Mouse (Mus musculus) megakaryocyte, embryonic 14.5 days (primary cell): Measurements from ENCODE around the gene Dcdc2a. TPM values are rescaled to one million over a fixed set of nuclear protein-coding genes. Genes with fewer than 3 reads are reported as not detected.
A peak's percentile ranks its signal among the peaks of the same experiment; 100 is the strongest.

Experiments
- H3K27me3 ChIP-seq: replicated peaks from 2 replicates; pipeline ENCODE3; 2012; ENCODE audit warnings: inconsistent platforms
- H3K36me3 ChIP-seq: replicated peaks from 2 replicates; pipeline ENCODE3; 2012; ENCODE audit warnings: low read length, inconsistent platforms, mixed read lengths
- H3K4me1 ChIP-seq: 2 replicates; pipeline ENCODE4 v1.6.1; 2012; ENCODE audit warnings: inconsistent platforms
- H3K4me3 ChIP-seq: replicated peaks from 2 replicates; pipeline ENCODE3; 2012; ENCODE audit warnings: moderate library complexity, mild to moderate bottlenecking, inconsistent platforms
- H3K9me3 ChIP-seq: 2 replicates; pipeline ENCODE4 v1.6.1; 2012; ENCODE audit warnings: inconsistent platforms
- FLI1 ChIP-seq: IDR thresholded peaks from 2 replicates; pipeline ENCODE4 v1.6.1; 2012; ENCODE audit warnings: low read length, inconsistent platforms, mixed read lengths
- GATA1 ChIP-seq: IDR thresholded peaks from 3 replicates; pipeline ENCODE4 v1.6.1; 2012; ENCODE audit warnings: mixed read lengths, low read length, inconsistent platforms, borderline replicate concordance
- polyA plus RNA-seq: library from polyadenylated mRNA; stranded (reverse); fragments of >175 nt; gene quantifications from 2 replicates; pipeline ENCODE4 v1.2.3, GENCODE M21; 2012; ENCODE audit warnings: low replicate concordance; ENCODE audit not compliant: insufficient read depth

Dcdc2a gene
- polyA plus RNA-seq, 1 experiment, result not detected

DNA sequence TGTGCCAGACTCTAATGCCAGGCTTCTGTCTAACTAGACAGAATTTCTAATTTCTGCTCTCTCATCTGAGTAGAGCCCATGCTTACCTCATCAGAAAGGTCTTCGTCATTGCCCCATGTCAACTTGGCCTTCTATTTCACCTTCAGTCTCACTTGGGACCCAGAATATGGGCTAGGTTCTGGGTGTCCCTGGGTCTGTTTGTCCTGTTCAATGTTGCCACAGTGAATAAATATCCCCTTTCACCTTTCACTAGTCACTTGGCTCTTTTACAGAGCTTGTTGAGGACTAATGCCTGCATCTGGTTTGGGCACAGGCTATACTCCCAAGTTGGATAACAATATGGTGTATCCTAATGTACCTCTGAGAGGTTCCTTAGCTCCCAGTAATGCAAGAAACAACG is 16.3 kb upstream of the Dcdc2a start:
- no peaks in the 10 kb centered on the region for H3K9me3 ChIP-seq
- peaks cover 7% of the 10 kb centered on the region for H3K27me3 ChIP-seq
- H3K4me1 ChIP-seq, result no peaks in the 10 kb centered on the region
- no peak for TF ChIP-seq FLI1
- TF ChIP-seq GATA1, result no peak
- H3K36me3 ChIP-seq, result no peaks in the 10 kb centered on the region
- no peak overlapping the region for H3K4me3 ChIP-seq

- no peak for TF ChIP-seq FLI1
- TF ChIP-seq GATA1, result no peak
Measured at GRCm38 (mm10) chr13:25052671-25053070, 3.1 kb upstream of the Dcdc2a start.

DNA sequence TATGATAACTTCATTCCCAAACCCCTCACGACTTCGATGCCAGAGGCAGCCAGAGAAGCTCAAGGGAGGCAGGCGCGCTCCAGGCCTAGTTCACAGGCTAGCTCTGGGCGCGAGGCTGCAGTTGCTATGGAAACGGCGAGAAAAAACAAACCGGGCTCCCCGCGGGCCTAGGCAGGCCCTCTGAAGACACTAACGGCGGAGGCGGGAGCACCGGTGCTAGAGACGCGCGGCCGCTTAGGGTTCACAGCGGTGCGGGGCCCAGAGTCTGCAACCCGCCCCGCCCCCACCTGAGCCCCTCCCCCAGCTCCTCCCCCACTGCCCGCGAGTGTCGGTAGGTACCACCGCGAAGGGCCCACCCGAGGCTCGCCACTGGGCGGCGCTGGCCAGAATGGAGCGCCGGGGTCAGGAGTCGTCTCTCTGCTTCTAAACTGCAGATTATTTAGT is 671 bp upstream of the Dcdc2a start:
- TF ChIP-seq GATA1 (no peak), FLI1 (no peak)
- Histone ChIP-seq H3K4me3 (peak overlapping the region; percentile 90), H3K36me3 (no peaks in the 10 kb centered on the region), H3K9me3 (peaks cover 14% of the 10 kb centered on the region), H3K27me3 (peaks cover 62% of the 10 kb centered on the region), H3K4me1 (peaks cover 26% of the 10 kb centered on the region)

More at GRCm38 (mm10) chr13:25052671-25053070, 3.1 kb upstream of the Dcdc2a start:
- H3K9me3 ChIP-seq, result peaks cover 14% of the 10 kb centered on the region
- peaks cover 26% of the 10 kb centered on the region for H3K4me1 ChIP-seq
- peaks cover 53% of the 10 kb centered on the region for H3K27me3 ChIP-seq
- H3K36me3 ChIP-seq, result no peaks in the 10 kb centered on the region
- no peak overlapping the region for H3K4me3 ChIP-seq

GRCm38 (mm10) chr13:25066659-25067058 is 10.9 kb downstream of the Dcdc2a start:
- Histone ChIP-seq H3K9me3 (no peaks in the 10 kb centered on the region), H3K4me3 (no peak overlapping the region), H3K27me3 (peaks cover 1% of the 10 kb centered on the region), H3K4me1 (no peaks in the 10 kb centered on the region), H3K36me3 (no peaks in the 10 kb centered on the region)
- TF ChIP-seq GATA1 (no peak), FLI1 (no peak)

DNA sequence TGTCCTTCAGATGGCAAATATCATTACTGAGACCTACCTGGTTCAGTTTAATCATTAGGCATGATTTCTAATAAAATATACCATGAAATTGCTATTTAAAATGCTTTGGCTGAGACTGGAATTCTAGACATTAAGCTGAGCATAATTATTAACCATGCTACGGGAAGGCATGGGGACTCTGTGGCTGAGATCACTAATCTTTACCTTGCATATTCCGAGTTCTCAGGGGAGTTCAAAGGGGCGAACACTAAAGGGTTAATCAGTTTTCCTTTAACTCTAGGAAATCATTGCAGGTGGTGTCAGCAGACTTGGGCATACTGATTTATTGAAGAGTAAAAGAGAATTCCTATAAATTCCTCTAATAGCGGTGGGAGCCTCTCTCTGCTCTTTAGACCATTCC is 11.4 kb downstream of the Dcdc2a start:
- Histone ChIP-seq H3K36me3 (no peaks in the 10 kb centered on the region), H3K9me3 (no peaks in the 10 kb centered on the region), H3K27me3 (peaks cover 1% of the 10 kb centered on the region), H3K4me1 (no peaks in the 10 kb centered on the region), H3K4me3 (no peak overlapping the region)
- no peak for TF ChIP-seq FLI1

- Histone ChIP-seq H3K4me3 (no peak overlapping the region), H3K4me1 (no peaks in the 10 kb centered on the region), H3K9me3 (peaks cover 6% of the 10 kb centered on the region), H3K27me3 (peaks cover 1% of the 10 kb centered on the region), H3K36me3 (no peaks in the 10 kb centered on the region)
- TF ChIP-seq FLI1 (no peak), GATA1 (no peak)
Measured at GRCm38 (mm10) chr13:25069765-25070164, 14.0 kb downstream of the Dcdc2a start.

DNA sequence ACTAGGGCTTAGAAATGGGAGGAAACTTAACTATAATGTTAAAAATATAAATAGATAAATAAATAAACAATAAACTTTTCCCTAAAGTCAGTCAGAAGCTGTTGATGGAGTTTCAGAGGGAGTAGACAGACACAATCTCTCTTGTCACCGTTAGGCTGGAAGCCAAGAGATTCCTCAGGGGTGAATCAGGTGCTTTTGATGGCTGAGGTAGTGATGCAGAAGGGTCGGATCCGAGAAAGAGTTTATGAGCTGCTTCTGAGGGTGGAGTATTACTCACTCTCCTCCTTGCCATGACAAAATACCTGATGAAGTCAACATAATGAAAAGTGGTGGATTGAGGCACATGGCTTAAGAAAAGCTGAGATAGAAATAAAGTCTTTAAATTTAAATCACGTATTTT is 15.0 kb downstream of the Dcdc2a start:
- peaks cover 1% of the 10 kb centered on the region for H3K27me3 ChIP-seq
- no peaks in the 10 kb centered on the region for H3K4me1 ChIP-seq
- no peak overlapping the region for H3K4me3 ChIP-seq
- H3K9me3 ChIP-seq, result peaks cover 6% of the 10 kb centered on the region
- TF ChIP-seq FLI1 (no peak), GATA1 (no peak)
- H3K36me3 ChIP-seq, result no peaks in the 10 kb centered on the region

DNA sequence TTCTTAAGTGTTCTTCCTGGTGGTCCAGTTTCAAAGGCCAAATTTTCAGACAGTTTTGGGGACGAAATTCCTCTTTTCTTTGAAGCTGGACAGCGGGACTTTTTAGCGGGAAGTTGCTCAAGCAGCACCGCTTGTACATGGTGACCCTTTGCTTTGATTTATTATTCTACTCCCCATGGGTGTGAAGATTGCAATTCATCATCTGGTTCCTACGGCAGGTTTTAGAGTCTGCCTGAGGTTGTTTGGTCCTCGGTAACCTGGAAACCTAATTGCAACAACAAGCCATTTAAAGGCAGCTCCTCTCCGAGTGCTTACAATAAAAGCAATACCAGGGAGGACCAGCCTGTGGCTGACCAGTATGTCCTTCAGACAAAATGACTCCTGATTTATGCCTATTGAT is 21.5 kb downstream of the Dcdc2a start:
- H3K36me3 ChIP-seq, result no peaks in the 10 kb centered on the region
- peaks cover 30% of the 10 kb centered on the region for H3K27me3 ChIP-seq
- H3K4me1 ChIP-seq, result no peaks in the 10 kb centered on the region
- peaks cover 12% of the 10 kb centered on the region for H3K9me3 ChIP-seq
- no peak overlapping the region for H3K4me3 ChIP-seq
- no peak for TF ChIP-seq GATA1
- TF ChIP-seq FLI1, result no peak

DNA sequence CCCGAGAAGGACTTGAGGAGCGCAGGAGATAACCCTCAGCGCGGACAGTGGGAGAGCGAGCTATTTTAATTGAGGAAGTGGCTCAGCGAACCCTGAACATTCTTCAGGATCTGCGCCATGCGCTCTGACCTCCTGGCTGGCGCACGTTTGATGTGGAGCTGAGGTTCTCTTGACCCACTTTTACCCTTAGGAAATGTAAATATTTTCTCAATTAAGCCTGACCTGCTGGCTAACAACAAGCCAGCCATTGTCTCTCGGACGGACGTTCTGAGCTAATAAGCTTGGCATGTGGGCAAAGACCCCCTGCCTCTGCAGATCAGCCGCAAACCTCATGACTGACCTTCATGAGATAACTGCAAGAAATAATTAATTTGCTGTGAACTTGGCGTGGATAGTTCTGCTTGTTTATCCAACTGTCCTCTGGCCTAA is 27.4 kb downstream of the Dcdc2a start:
- Histone ChIP-seq H3K4me1 (peaks cover 3% of the 10 kb centered on the region; the same call in 1 of the 2 replicates), H3K9me3 (no peaks in the 10 kb centered on the region), H3K36me3 (no peaks in the 10 kb centered on the region), H3K4me3 (no peak overlapping the region), H3K27me3 (peaks cover 18% of the 10 kb centered on the region)
- TF ChIP-seq GATA1, result no peak
- TF ChIP-seq FLI1, result no peak

GRCm38 (mm10) chr13:25085147-25085546 is 29.3 kb downstream of the Dcdc2a start:
- TF ChIP-seq FLI1, result no peak
- no peak for TF ChIP-seq GATA1

GRCm38 (mm10) chr13:25091347-25091746 is 35.5 kb downstream of the Dcdc2a start:
- Histone ChIP-seq H3K36me3 (no peaks in the 10 kb centered on the region), H3K4me1 (peaks cover 3% of the 10 kb centered on the region; the same call in 1 of the 2 replicates), H3K9me3 (no peaks in the 10 kb centered on the region), H3K4me3 (no peak overlapping the region), H3K27me3 (peaks cover 4% of the 10 kb centered on the region)
- no peak for TF ChIP-seq GATA1
- no peak for TF ChIP-seq FLI1

More at GRCm38 (mm10) chr13:25085147-25085546, 29.3 kb downstream of the Dcdc2a start:
- peaks cover 13% of the 10 kb centered on the region for H3K27me3 ChIP-seq
- peaks cover 3% of the 10 kb centered on the region; the same call in 1 of the 2 replicates for H3K4me1 ChIP-seq
- H3K4me3 ChIP-seq, result no peak overlapping the region
- no peaks in the 10 kb centered on the region for H3K36me3 ChIP-seq
- H3K9me3 ChIP-seq, result no peaks in the 10 kb centered on the region
